Mouse (Mus musculus) central nervous system, embryonic 14 days (tissue): ENCODE results near the gene Tcl1b4. TPM values are rescaled to one million over a fixed set of nuclear protein-coding genes. Genes with fewer than 3 reads are reported as not detected.

Experiments
- polyA plus RNA-seq: library from polyadenylated mRNA; depleted of rRNA; stranded (reverse); fragments of >200 nt; gene quantifications from 2 replicates; pipeline ENCODE4 v1.2.3, GENCODE M21; 2012; rRNA removed

The Tcl1b4 gene
- not detected in 2 replicates for polyA plus RNA-seq

GRCm38 (mm10) chr12:105201657-105202056 is at the start of gene Tcl1b4:
Tcl1b4 (plus strand) TSS chr12:105201957.

GRCm38 (mm10) chr12:105159390-105159789 is 42.4 kb upstream of the Tcl1b4 start, which contains the start of gene Tcl1b1:
Tcl1b1 (plus strand) TSS chr12:105159690.

GRCm38 (mm10) chr12:105176044-105176443 is 25.7 kb upstream of the Tcl1b4 start, which contains the start of gene Tcl1b5:
Tcl1b5 (plus strand) TSS chr12:105176344.

GRCm38 (mm10) chr12:105190743-105191142 is 11.0 kb upstream of the Tcl1b4 start, which contains the start of gene Tcl1b3:
Tcl1b3 (plus strand) TSS chr12:105191043.

GRCm38 (mm10) chr12:105222601-105223319 is 21.0 kb downstream of the Tcl1b4 start, which contains the start of gene Tcl1:
Tcl1 (minus strand) TSS chr12:105222793.

Other genes starting within 250 kb of the Tcl1b4 start
- gene Syne3, start 192.1 kb upstream of the Tcl1b4 start, polyA plus RNA-seq, result 0.44 and 0.83 TPM in 2 replicates
- 76.2 and 76.7 TPM in 2 replicates for gene Glrx5, start 169.3 kb upstream of the Tcl1b4 start, polyA plus RNA-seq
- gene Tcl1b2, start 55.9 kb upstream of the Tcl1b4 start, polyA plus RNA-seq, result 0.11 TPM in 1 of 2 replicates, not detected in the other
- not detected in 2 replicates for gene Tcl1b1, start 42.3 kb upstream of the Tcl1b4 start, polyA plus RNA-seq
- not detected in 2 replicates for gene Tcl1b5, start 25.6 kb upstream of the Tcl1b4 start, polyA plus RNA-seq
- not detected in 2 replicates for gene Tcl1b3, start 10.9 kb upstream of the Tcl1b4 start, polyA plus RNA-seq
- not detected in 2 replicates for gene Tcl1, start 20.8 kb downstream of the Tcl1b4 start, polyA plus RNA-seq
- 7.4 and 9.6 TPM in 2 replicates for gene Tunar, start 131.9 kb downstream of the Tcl1b4 start, polyA plus RNA-seq